Comparison of ENCODE assay signal across 8 mouse cellular contexts in the genomic region with DNA sequence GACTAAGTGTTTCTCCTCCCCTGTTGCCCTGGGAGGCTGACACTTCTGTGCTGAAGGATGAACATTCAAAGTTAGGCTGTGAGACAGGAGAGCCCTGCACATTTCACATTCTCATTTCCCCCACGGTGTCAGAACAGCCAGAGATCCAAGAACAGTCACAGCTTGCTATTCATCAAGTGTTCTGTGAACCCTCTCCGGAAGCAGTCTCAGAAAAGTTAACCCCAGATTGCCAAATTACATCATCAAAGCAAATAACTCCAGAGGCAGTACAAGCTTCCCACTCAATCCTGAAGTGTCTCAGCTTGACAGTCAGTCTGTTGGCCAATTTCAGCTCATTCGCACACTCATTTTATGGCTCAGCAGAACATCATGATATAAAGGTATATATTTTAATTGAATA. TPM values are rescaled to one million over a fixed set of nuclear protein-coding genes. Genes with fewer than 3 reads are reported as not detected.
DNase-seq lines count a peak whose midpoint lies in the region; ATAC-seq and TF ChIP-seq lines count a peak whose summit lies in the region.

No protein-coding gene starts in this region.

- H3K9ac ChIP-seq in embryonic facial prominence, embryonic 15.5 days, result no peak overlapping the region
- H3K9ac ChIP-seq in heart, postnatal 0 days (replicated peaks; ENCODE audit: low read depth, low read length), result no peak overlapping the region
- H3K9ac ChIP-seq in lung, postnatal 0 days (replicated peaks; ENCODE audit: low read depth), result no peak overlapping the region

- ATAC-seq in embryonic facial prominence, embryonic 15.5 days (ENCODE audit: insufficient number of reproducible peaks, low FRiP score, low TSS enrichment, low read depth), result no peak
- ATAC-seq in heart, postnatal 0 days (ENCODE audit: insufficient read depth, low read depth), result peak; percentile 65
- ATAC-seq in lung, postnatal 0 days, result peak; percentile 78

- peak overlapping the region; percentile 58 for H3K4me2 ChIP-seq in embryonic facial prominence, embryonic 15.5 days (replicated peaks)
- peak overlapping the region; percentile 62 for H3K4me2 ChIP-seq in heart, postnatal 0 days (ENCODE audit: low read depth, low read length)
- H3K4me2 ChIP-seq in lung, postnatal 0 days (replicated peaks; ENCODE audit: low read depth, low read length), result peak overlapping the region; percentile 66

- H3K9me3 ChIP-seq in embryonic facial prominence, embryonic 15.5 days (replicated peaks), result no peaks in the 10 kb centered on the region
- no peaks in the 10 kb centered on the region for H3K9me3 ChIP-seq in heart, postnatal 0 days (replicated peaks; ENCODE audit: control insufficient read depth, low read length)
- H3K9me3 ChIP-seq in lung, postnatal 0 days (ENCODE audit: low read length), result no peaks in the 10 kb centered on the region

- H3K27me3 ChIP-seq in embryonic facial prominence, embryonic 15.5 days, result no peaks in the 10 kb centered on the region
- no peaks in the 10 kb centered on the region for H3K27me3 ChIP-seq in heart, postnatal 0 days (ENCODE audit: control insufficient read depth, insufficient read depth, low read length)
- H3K27me3 ChIP-seq in lung, postnatal 0 days (replicated peaks; ENCODE audit: insufficient read depth, low read length), result no peaks in the 10 kb centered on the region

- TF ChIP-seq CTCF in gastrocnemius, adult 2 months (IDR thresholded peaks at IDR 0.05), result no peak
- TF ChIP-seq CTCF in heart, postnatal 0 days (IDR thresholded peaks at IDR 0.05; ENCODE audit: low read depth), result no peak
- TF ChIP-seq CTCF in lung, postnatal 0 days (IDR thresholded peaks at IDR 0.05), result no peak

- WGBS in embryonic facial prominence, embryonic 15.5 days, result 8% methylated on average over 3 of the region's 3 CpGs
- WGBS in heart, postnatal 0 days, result 5% methylated on average over 3 of the region's 3 CpGs
- WGBS in lung, postnatal 0 days, result 1% methylated on average over 3 of the region's 3 CpGs

- peak overlapping the region; percentile 87 for H3K27ac ChIP-seq in gastrocnemius, adult 2 months
- 0 out of 2 replicates have a peak overlapping the region, but pooled peaks have one; percentile 7 for H3K27ac ChIP-seq in embryonic facial prominence, embryonic 15.5 days (replicated peaks)
- H3K27ac ChIP-seq in heart, postnatal 0 days (ENCODE audit: low read depth), result peak overlapping the region; percentile 53
- no peak overlapping the region for H3K27ac ChIP-seq in lung, postnatal 0 days (ENCODE audit: low read length)

- H3K4me1 ChIP-seq in embryonic facial prominence, embryonic 15.5 days, result 0 out of 2 replicates have a peak, but pooled peaks cover 11% of the 10 kb centered on the region
- H3K4me1 ChIP-seq in heart, postnatal 0 days (ENCODE audit: control insufficient read depth, insufficient read depth), result no peaks in the 10 kb centered on the region
- H3K4me1 ChIP-seq in lung, postnatal 0 days (ENCODE audit: insufficient read depth, low read depth, low read length), result no peaks in the 10 kb centered on the region; the same call in 1 of the 2 replicates

- no peaks in the 10 kb centered on the region for H3K36me3 ChIP-seq in embryonic facial prominence, embryonic 15.5 days
- no peaks in the 10 kb centered on the region for H3K36me3 ChIP-seq in heart, postnatal 0 days (replicated peaks; ENCODE audit: control insufficient read depth, insufficient read depth, low read length)
- H3K36me3 ChIP-seq in lung, postnatal 0 days (ENCODE audit: insufficient read depth, low read length), result no peaks in the 10 kb centered on the region

- H3K4me3 ChIP-seq in gastrocnemius, adult 2 months, result peak overlapping the region; percentile 73
- H3K4me3 ChIP-seq in embryonic facial prominence, embryonic 15.5 days (replicated peaks), result peak overlapping the region; percentile 41
- H3K4me3 ChIP-seq in heart, postnatal 0 days (ENCODE audit: low read depth, low read length), result peak overlapping the region; percentile 43
- H3K4me3 ChIP-seq in lung, postnatal 0 days (ENCODE audit: low read depth, low read length), result no peak overlapping the region

- TF ChIP-seq EP300 in heart, postnatal 0 days (IDR thresholded peaks at IDR 0.05; ENCODE audit: low read depth), result no peak
- TF ChIP-seq EP300 in lung, postnatal 0 days (IDR thresholded peaks at IDR 0.05), result no peak

- peak; percentile 35 for DNase-seq in gastrocnemius, adult 2 months
- no peak for DNase-seq in gastrocnemius, postnatal 25 days
- DNase-seq in heart, postnatal 0 days (ENCODE audit: low spot score), result peak; percentile 34
- peak; percentile 35 for DNase-seq in layer of hippocampus, adult 9-10 months (ENCODE audit: low spot score)
- peak; percentile 77 for DNase-seq in lung, postnatal 0 days (ENCODE audit: low spot score)
- peak; percentile 67 for DNase-seq in skeletal muscle tissue, adult 2 months (ENCODE audit: low read depth, low spot score)
- DNase-seq in thymus, postnatal 14 days, result no peak

- intact Hi-C loops in gastrocnemius, adult 2 months (cut with DNase I), result no loop called here

RNA-seq across cellular contexts. Expression of a gene that starts 0.6 kb away (rescaled TPM):
- 10 to 100 TPM; 12.9 to 17.7 TPM for total RNA-seq in gastrocnemius, adult 2 months (2021)
- total RNA-seq in gastrocnemius, postnatal 25 days (2021), result 10 to 100 TPM in 1 of 2 experiments, 1 to 10 TPM in 1; 8.8 to 11.9 TPM
- polyA plus RNA-seq in embryonic facial prominence, embryonic 15.5 days (2015; fragmentation: Nextera tagmentation; extraction: Ambion mirVana), result 1.9 and 2.2 TPM in 2 replicates
- total RNA-seq in heart, postnatal 0 days (2014; rRNA removed; ENCODE audit: low replicate concordance), result 0.50 and 2.6 TPM in 2 replicates
- polyA plus RNA-seq in heart, postnatal 0 days (2015; fragmentation: Nextera tagmentation; extraction: Ambion mirVana), result 0.61 and 0.73 TPM in 2 replicates
- 0.54 and 0.70 TPM in 2 replicates for polyA plus RNA-seq in lung, postnatal 0 days (2015; fragmentation: Nextera tagmentation; extraction: Ambion mirVana)

Comparison
In these comparisons a context has a peak if more than half of its experiments do, and no peak if none do; other contexts are left out.
1. DNase-seq: peak in gastrocnemius, adult 2 months (single experiment), heart, postnatal 0 days (single experiment), layer of hippocampus, adult 9-10 months (single experiment), lung, postnatal 0 days (single experiment) and skeletal muscle tissue, adult 2 months (single experiment); none in gastrocnemius, postnatal 25 days (single experiment) and thymus, postnatal 14 days (single experiment).
2. Peak in every context shown above with its lines, with median percentiles within 50 percentile points of each other: H3K4me2 ChIP-seq.